Mouse (Mus musculus) neural tube, embryonic 10.5 days (tissue): Measurements from ENCODE around the gene Cfap61.
A peak's percentile ranks its signal among the peaks of the same experiment; 100 is the strongest.

Source experiments
- DNase-seq: peaks from one replicate; pipeline ENCODE4 v3.0.0-alpha.2; 2017; ENCODE audit warnings: low spot score; ENCODE audit errors: extremely low spot score

The Cfap61 gene

GRCm38 (mm10) chr2:146221076-146221928 lies 286.7 kb downstream of the Cfap61 start, which contains the start of gene Insm1:
Insm1 (plus strand) TSS chr2:146221921.
- DNase-seq, result peak; percentile 83

- peak; percentile 81 for DNase-seq
Measured at GRCm38 (mm10) chr2:146221929-146222278, 287.3 kb downstream of the Cfap61 start.

GRCm38 (mm10) chr2:146222279-146223175 lies 287.9 kb downstream of the Cfap61 start:
- peak; percentile 75 for DNase-seq

DNA sequence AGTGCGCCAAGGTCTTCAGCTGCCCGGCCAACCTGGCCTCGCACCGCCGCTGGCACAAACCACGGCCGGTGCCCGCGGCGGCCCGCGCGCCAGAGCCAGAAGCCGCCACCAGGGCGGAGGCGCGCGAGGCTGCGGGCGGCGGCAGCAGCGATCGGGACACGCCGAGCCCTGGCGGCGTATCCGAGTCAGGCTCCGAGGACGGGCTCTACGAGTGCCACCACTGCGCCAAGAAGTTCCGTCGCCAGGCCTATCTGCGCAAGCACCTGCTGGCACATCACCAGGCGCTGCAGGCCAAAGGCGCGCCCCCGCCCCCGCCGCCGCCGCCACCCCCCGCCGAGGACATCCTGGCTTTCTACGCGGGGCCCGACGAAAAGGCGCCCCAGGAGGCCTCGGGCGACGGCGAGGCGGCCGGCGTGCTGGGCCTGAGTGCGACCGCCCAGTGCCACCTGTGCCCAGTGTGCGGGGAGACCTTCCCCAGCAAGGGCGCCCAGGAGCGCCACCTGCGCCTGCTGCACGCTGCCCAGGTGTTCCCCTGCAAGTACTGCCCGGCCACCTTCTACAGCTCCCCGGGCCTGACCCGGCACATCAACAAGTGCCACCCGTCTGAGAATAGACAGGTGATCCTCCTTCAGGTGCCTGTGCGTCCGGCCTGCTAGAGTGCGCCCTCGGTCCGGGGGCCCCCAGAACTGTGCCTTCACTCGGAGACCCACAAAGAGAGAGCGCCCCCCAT lies 288.8 kb downstream of the Cfap61 start:
- DNase-seq, result no peak

GRCm38 (mm10) chr2:146224141-146224540 lies 289.6 kb downstream of the Cfap61 start:
- DNase-seq, result no peak

GRCm38 (mm10) chr2:146225818-146226217 lies 291.2 kb downstream of the Cfap61 start:
- DNase-seq, result no peak

- peak; percentile 64 for DNase-seq
Measured at GRCm38 (mm10) chr2:146226484-146226883, 291.9 kb downstream of the Cfap61 start.

GRCm38 (mm10) chr2:146227646-146228045 lies 293.1 kb downstream of the Cfap61 start:
- no peak for DNase-seq

DNA sequence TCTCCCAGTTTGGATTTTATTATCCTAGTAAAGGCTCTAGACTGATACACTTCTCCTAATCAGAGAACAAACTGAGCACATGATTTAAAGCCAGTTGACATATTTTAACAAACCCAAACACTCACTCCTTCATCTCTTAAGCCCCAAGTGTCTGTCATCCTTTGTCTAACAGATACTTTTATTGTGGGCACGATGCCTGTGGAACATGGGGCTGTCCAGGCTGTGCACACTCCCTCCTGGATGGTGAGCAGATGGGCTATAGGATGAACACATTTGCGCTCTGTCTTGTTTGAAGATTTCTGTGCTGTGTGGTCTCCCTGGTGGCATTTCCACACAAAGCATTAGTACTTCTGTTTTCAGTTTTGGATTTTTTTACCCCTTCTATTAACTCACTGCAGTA lies 293.9 kb downstream of the Cfap61 start:
- DNase-seq, result no peak

- no peak for DNase-seq
Measured at GRCm38 (mm10) chr2:146231485-146231884, 296.9 kb downstream of the Cfap61 start.

GRCm38 (mm10) chr2:146239196-146239747 lies 304.7 kb downstream of the Cfap61 start:
- no peak for DNase-seq

GRCm38 (mm10) chr2:146244049-146244448 lies 309.5 kb downstream of the Cfap61 start:
- no peak for DNase-seq

DNA sequence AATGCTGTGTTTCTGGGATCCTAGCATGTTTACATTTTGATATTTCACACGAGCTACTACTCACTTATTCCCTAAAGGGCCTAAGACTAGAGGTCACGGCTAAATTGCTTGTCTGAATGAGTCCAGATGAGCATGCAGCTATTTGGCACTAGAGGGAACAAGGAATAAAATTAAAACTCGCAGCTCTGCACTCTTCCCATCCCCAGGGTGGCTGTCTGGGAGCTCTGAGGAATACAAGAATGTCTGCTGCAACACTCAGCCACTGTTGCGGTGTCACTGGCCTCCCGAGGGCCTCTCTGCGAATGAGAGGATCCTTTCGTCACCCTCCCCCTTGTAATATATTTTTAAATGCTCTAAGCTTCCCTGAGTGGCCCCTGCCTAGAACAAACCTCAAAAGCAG lies 310.8 kb downstream of the Cfap61 start:
- DNase-seq, result no peak

GRCm38 (mm10) chr2:146246409-146247075 lies 312.0 kb downstream of the Cfap61 start:
- DNase-seq, result no peak

DNA sequence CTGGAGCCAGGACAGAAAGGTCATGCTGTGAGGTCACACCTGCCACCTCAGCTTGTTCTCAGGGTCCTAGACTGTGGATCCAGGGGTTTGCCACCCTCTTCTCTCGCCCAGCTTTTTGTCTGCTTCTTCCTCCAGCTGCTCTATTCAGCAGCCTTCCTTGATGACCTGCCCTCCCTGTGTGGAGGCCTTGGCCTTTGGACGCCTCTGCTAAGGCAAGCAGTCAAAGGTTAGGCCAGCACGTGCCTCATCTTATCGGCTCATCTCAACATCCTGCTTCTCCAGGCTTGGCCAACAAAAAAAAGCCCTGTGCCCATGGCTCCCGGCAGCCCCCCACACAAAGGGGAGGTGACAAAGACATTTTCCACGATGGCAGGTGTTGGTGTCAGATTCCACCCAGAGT lies 313.0 kb downstream of the Cfap61 start:
- no peak for DNase-seq

- no peak for DNase-seq
Measured at GRCm38 (mm10) chr2:146249033-146249432, 314.4 kb downstream of the Cfap61 start.

DNA sequence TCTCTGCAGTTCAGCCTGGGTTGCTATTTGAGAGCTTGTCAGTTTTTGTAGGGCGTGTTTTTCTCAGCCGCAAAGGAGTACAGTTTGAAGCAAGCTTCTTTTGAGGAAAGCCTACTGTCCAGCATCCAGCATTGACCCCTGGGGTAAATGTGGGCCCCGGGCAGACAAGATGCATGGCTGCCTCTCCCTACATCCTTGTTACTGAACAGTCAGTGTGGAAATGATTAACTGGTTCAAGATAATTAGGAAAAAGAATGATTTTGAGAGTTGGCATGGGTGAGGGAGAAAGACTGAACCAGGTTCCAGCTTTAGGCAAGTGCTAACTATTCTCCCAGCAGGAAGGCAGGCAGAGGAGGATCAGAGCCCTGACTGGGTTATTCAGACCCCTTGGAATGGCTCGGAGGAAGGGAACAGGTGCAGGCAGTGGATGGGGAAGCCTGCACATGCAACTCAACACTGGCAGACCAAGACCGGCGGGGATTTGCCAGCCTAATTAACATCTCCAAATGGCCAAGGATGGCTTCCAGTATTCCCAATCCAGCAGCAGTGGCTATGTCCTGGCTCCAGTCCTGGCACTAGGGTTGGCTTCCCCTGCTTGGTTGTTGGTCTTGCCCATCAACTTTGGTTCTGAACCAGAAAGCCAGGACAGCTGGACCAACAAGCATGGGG lies 315.8 kb downstream of the Cfap61 start:
- no peak for DNase-seq

GRCm38 (mm10) chr2:146254387-146254786 lies 319.8 kb downstream of the Cfap61 start:
- DNase-seq, result no peak

DNA sequence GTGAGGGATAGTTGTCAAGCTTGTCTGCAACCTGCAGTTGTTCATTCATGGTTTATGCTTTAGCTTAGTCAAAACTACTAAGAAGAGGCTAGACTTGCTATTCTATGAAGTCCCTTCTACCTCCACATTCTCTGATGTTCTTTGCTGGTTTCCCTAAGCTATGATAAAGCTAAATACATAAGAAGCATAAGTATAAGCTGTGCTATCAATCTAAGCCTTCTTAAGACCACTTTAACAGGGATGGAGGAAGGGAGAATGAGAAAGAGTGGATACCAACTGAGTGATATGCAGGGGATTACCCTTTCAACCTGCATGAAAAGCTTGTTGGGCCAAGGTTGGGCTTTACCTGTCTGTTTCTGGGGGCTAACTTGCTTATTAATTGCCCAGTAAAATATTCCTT lies 321.1 kb downstream of the Cfap61 start:
- DNase-seq, result no peak

- no peak for DNase-seq
Measured at GRCm38 (mm10) chr2:146256321-146256875, 321.8 kb downstream of the Cfap61 start.
